Mouse (Mus musculus) forelimb bud, embryonic 11.5 days (tissue): ENCODE results near the gene Fam19a1.
"Not testable (repeated sequence)": the region's sequence is repeated elsewhere in the genome, so short reads cannot be mapped to it uniquely, and the experiment has no call there.

Experiments used
- DNase-seq: peaks from one replicate; pipeline ENCODE4 v3.0.0-alpha.2; 2012; ENCODE audit warnings: low read depth, low spot score

Gene Fam19a1

DNA sequence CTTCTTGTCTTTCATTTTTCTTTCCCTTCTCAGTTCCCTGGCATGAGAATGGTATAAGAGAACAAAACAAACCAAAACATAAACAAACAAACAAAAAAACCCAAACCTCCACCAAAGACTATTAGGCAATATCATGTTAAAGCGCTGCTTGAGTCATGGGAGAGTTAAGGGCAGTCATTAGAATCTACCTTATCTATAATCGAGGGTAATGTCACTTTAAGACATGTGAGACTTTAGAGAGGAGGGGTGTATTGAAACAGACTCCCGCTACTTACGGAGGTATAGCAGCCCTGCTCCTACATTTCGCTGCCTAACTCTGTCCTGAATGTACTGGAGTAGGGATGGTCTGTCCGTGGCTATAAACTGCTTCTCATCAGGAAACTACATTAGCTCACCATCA lies at the start of gene Fam19a1:
Gene Fam19a1, plus strand, starts transcription at position 301 of the 400 bp plus-strand sequence.
- DNase-seq = no peak

DNA sequence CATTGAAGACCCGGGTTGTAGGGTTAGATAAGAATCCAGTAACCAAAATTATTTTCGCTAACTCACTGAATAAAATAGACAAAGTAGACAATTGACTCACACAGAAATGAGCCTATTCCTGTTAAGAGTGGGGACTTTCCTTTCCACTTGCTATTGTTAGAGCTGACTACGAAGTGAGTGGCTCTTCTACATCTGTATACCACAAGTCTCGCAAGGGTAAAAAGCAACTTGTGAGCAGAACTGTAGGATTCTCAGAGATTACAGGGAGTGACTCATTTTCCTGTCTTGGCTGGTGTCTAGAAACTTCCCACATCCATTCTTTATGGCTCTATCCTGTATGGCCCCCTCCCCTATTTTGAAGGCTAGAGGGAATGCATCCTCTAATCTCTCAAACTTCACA lies 41.9 kb upstream of the Fam19a1 start:
- DNase-seq = no peak

DNA sequence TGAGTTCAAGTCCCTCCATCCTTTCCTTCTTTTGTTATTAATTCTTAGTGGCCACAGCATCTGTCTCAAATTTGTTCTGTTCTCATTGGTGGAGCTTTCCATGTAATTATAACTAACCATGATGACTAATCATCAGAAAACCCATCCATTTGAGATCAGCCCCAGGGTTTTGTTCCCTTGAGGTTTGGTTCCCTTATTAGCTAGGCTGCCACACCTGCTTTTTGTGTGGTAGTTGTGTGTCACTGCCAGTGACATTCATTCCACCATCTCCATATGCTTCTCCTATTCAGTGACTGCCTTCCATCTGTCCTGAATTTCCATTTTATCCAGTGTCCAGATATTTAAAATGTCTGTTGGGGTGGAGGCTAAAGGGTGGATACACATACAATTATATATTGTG lies 41.4 kb upstream of the Fam19a1 start:
- DNase-seq = no peak

DNA sequence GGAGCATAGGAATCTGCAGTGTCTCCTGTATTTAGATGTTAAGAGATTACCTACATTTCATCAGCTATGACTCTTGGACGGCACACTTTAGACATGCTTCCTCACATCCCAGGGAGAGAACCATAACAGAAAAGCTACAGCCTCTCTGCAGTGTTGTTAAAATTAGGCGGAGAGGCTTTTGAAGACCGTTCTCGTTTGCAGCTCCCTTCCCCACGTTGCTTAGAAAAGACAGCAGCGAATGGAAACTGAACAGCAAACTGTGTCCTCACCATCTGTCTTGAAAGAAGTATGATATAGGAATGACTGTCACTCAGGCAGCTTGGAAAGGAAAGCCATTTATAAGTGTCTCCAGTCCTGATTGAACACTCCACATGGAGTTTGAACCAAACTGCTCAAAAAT lies 23.0 kb upstream of the Fam19a1 start:
- no peak for DNase-seq

DNA sequence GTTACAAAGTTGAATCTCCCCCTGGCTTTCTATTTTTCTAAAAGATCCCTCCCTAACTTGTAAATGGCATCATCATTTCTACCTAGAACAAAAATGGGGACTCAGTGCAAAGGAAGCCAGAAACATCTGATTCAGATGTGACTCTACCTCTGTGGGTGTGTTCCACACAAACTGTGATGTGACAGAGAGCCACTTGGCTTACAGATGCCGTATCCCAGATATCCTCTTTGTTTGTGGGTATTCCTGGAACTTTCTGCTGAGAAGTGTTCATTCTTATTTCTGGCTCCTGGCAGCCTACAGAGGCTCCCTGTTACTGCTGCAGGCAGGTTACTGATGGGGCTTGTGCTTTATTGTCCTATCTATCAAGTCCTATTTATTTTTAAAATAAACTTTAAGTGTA lies 19.2 kb upstream of the Fam19a1 start:
- DNase-seq = no peak

DNA sequence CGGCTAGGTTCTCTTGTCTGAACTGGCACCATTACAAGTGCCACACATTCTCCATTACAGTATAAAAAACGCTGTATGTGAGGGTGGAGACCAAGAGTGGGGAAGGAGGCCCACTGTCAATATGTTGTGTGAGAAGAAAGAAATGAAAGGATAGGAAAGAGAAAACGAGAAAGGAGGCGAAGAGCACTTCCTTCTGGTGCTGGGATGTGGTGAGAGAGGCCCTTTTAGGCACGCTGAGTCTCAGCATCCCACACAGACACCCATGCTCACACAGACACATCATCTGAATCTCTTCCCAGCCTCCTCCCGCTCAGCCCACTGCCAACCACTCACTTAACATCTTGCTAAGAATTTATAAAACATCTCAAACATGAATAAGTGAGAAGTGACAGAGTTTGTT lies 14.7 kb upstream of the Fam19a1 start:
- DNase-seq = no peak

DNA sequence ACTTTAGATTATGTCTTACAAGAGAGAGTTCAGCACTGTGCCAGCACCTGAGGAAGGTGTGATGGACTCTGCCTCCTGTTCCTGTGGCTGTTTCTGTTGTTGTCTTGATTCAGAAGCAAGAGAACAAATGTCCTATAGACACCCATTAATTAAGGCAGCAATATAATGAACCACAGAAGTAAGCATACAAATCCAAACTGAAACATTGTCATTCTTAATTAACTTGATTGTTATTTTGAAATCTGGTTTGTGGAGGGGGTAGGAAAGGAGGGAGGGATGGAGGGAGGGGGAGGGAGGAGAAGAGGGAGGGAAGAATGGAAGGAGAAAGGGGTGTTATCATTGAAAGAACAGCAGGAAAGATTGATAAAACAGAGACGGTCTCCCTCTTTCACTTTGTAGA lies 1.3 kb upstream of the Fam19a1 start:
- DNase-seq = no peak

DNA sequence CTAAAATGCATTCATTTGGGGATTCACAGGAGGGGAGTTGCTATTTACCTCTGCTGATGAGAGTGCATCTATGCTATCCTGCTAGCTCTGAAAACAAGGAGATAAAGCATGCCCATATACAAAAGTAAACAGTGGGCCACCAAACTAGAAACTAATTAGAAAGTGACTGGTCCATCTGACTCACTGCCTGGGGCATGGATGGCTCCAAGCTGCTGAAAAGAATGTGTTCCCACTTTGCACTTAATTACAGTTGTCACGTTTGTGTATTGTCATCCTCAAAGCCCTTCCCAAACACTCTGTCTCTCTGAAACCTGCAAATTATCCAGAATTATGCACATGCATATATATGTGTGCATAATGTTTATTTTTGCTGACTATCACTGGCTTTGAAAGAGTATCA lies 1.2 kb downstream of the Fam19a1 start:
- DNase-seq = no peak

DNA sequence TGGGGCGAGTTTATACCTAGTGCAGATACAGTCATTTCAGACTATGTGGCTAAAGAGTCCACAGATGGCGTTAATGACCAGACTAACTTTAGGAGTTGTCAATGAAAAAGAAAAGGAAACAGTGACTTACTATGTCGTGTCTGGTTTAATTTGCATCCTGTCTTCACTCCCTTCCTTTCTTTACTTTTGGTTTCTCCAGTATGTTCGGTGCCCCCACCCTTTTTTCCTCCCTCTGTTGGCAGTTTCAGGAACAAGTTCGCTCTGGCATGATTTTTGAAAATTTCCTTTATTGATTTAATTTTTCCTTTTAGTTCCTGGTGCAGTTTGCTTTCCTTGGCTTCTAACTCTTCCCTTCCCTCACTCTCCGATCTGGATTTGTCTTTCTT lies 3.2 kb downstream of the Fam19a1 start:
- DNase-seq = no peak

DNA sequence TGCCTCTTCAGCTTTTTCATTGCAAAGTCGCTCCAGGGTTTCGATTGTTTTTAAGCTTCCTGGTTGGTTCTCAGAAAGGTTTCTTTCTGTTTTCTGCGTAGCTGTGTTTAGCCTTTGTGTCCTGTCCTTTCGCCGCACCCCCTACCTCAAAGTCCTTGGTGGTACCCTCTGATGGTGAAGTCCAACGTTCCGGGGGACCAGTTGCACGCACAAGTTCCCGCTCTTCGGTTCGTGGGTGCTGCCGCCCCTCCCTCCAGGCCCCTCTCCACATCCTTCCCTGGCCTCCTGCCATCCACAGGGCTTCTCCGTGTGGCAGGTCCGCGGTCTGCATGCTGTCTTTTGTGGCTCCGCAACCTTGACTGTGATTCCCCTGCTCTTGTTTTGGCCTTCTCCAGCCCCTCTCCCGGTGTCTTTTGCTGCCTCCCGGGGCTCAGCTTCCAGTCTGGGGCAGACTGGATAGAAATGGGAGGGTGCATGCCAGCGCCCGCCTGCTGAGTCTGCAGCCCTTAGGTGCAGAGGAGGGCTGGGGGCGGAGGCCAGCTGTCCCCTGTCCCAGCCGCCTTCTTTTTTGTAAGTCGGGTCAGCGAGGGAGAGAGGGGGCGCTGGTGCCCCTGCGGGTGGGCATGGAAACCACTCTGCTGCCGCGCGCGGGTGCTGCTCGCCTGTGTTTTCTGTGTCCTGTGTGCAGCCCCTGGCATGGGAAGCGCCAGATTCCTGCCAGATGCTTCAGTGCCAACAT lies 3.7 kb downstream of the Fam19a1 start:
- peak; percentile 36 for DNase-seq

DNA sequence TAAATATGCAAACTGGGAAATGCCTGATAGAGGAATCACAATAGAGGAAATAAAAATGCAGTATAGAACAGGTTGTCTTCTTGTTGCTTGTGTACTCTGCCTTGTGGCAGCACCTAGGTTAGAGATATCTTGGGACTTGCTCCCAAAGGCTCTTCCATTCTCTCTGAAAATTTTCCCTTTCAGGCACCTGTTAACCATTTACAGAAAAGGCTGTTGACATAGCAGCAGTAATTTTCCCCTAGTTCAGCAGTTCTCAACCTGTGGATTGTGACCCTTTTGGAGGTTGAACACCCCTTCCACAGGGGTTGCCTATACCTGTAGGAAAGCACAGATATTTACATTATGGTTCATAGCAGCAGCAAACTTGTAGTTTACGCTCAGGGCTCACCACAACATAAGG lies 30.4 kb downstream of the Fam19a1 start:
- DNase-seq = no peak

DNA sequence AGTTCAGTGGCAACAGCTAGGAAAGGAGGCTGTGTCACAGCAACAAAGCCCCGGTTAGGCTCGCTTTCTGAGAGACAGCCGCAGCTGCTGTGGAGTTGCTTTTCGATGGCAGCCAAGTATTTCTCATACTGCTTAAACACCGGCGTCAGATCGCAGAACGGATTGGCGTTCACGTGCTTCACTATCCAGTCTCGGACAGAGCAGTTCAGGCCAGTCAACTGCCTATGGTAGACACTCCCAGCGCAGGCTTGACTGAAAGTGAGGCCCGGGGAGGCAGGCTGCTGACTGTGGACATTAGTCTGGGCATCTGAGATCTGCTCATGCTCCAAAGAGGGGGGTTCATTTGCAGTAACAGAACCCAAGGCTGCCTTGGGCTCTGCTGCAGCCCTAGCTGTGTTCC lies 52.4 kb downstream of the Fam19a1 start:
- no peak for DNase-seq

DNA sequence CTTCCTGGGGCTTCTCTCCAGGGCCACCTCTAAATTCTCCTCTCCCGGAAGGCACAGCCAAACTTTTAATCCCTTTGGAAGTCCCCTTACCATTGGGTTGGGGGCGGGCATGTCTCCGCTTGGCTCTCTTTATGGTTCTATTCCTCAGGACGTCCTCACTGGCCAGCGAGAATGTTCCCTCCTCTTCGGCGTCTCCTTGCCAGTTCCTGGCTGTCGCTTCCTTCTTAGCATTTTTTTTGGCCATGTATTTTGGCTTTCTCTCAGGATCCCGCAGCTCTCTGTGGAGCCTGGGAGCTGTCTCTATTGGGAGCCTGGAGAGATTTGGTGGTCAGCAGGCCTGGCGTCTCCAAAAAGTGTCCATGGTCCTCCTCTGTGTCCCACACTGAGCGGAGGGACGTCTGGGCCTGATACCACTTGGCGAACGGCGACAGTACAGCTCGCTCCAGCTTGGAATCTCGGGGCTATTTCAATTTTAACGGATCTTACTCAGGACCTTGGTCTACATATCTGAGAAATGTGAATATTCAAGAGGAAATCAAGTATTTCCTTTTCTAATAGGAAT lies 52.9 kb downstream of the Fam19a1 start, which contains the start of gene 1700123L14Rik:
Gene 1700123L14Rik, minus strand, starts transcription at position 426 of the 562 bp plus-strand sequence.
- no peak for DNase-seq

DNA sequence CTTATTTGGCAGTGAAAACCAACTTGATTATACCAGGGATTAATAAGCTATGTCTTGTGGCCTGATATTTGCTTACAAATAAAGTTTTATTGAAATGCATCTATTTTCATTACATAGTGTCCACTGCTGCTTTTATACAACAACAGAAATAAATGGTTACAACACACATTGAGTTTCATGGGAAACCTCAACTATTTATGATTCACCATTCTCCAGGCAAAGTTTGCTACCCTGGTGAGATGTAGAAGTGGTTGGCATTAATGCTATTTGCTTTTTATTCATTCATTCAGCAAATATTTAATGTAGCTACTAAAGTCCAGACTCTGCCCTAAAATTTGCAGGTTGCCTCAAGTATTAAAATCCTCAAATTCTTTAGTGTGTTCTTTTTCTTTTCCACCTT lies 54.1 kb downstream of the Fam19a1 start:
- no peak for DNase-seq

DNA sequence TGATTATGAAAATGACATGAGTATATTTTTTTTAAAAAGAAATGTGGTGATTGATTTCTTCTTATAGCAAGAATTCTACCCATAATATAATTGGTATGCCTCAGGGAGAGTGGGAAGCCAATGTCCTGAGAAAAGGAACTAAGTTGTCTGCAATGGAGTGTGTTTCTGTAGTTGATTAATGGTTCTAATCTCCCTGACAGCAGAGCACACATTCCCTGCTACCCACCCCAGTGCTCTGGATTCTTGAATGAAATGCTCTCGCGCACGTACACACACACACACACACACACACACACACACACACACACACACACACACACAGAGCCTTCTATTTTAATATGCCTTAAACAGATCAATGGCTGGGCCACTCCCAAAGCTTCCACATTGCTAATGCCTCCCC lies 60.7 kb downstream of the Fam19a1 start:
- DNase-seq = no peak

DNA sequence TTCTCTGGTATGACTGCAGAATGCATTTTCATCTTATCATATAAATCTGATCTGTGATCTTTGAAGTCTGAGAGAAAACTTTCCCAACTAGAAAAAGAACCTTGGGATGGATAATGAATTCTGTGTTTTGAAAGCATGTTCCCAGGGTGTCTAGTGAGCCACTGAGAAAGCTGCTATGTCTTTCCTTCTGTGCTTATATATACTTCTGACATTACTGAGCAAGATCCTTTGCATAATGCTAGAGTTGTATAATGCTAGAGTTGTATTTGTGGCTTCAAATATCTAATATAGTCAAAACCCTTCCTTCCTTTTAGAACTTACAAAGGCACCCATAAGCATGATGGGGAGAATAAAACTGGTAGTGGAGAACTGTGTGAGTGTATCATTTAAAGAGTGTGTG lies 65.6 kb downstream of the Fam19a1 start:
- DNase-seq = no peak

DNA sequence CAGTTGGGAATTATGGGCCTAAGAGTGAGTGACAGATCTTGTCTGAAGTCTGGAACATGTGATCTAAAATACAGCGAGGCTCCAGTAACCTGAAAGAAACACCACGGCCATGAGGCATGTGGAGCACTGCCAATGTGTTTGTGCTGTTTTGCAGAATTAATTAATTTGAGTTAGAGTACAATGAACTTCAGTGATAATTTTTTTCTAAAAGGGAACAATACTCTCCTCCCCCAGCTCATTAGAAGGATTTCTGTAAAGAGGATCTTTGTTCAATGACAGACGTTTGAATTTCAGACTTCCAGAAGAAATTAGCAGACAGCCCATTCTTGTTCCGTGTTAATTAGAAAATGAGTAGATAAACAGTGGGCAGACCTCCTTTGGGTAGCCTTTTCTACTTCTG lies 70.4 kb downstream of the Fam19a1 start:
- DNase-seq = no peak

DNA sequence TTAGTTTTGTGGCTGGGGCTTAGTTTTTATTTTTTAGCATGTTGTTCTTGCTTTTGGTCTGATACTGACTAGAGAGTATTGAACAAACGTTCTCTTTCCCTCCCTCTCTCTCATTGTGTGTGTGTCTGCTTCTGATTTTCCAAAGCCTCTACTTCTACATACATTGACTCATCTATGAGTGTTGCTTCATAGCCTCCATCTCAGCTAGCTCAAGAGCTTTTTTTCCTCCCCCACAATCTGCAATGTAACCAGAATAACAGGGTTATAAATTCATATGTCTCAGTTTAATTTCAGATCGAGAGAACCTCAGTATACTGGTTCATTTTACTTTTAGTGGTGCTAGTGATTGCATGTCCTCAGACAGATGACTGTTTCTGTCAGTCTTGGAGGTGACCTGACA lies 73.6 kb downstream of the Fam19a1 start:
- DNase-seq = no peak

DNA sequence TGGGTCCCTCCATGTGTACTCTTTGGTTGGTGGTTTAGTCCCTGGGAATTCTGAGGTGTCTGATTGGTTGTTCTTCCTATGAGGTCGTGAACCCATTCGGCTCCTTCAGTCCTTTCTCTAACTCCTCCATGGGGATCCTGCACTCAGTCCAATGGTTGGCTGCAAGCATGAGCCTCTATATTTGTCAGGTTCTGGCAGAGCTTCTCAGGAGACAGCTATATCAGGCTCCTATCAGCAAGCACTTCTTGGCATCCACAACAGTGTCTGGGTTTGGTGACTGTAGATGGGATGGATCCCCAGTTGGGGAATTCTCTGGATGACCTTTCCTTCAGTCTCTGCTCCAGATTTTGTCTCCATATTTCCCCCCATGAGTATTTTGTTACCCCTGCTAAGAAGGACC lies 86.0 kb downstream of the Fam19a1 start:
- DNase-seq = not testable (repeated sequence)

DNA sequence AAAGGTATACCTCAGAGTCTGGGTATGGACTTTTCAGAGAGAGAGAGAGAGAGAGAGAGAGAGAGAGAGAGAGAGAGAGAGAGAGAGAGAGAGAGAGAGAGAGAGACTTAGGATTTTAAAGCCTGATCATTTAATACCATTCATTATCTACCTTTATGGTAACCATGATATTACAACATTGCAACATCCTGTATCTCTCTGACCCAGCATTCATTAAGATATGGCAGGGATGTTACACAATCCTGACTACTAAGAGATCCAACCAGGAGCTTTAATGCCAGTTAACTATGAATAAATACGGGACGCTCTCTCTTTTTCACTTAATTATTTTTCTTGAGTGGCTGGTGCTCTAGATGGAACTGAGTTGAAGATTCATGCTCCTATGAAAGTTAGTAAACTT lies 92.4 kb downstream of the Fam19a1 start:
- DNase-seq = no peak

DNA sequence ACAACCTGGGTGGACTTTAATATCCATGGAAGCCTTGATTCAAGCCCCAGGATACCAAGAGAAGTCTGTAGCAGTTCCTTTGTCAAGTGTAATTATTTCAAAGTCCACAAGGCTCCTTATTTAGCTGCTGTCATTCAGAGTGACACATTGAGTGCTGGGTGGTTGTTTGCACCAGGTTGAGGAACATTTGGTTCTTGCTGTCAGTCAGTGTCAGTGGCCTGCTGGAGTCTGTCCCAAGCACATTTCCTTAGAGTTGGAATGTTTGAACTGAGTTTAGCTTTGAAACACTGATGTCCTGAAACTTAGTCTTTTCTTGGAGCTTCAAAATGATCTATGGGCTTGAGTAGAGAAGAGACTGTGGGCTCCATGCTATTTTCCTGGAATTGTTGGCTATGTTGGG lies 121.9 kb downstream of the Fam19a1 start:
- no peak for DNase-seq

DNA sequence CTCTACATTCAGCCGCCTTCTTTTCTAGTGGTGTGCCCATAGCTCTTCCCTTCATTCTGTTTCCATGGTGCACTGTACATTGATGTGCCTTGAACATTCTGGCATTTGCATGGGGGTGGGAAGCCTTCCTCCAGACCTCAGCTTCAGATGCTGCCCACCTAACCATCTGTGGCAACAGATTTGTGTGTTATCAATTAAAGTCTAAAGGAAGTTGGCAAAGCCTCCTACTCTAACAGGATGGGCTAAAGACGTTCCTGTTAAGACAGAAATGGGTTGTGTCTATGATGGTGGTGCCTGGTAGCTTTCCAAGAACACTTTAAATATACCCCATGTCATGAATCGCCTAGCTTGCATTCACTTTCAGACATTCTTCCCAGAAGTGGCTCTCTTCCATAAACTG lies 131.4 kb downstream of the Fam19a1 start:
- no peak for DNase-seq

DNA sequence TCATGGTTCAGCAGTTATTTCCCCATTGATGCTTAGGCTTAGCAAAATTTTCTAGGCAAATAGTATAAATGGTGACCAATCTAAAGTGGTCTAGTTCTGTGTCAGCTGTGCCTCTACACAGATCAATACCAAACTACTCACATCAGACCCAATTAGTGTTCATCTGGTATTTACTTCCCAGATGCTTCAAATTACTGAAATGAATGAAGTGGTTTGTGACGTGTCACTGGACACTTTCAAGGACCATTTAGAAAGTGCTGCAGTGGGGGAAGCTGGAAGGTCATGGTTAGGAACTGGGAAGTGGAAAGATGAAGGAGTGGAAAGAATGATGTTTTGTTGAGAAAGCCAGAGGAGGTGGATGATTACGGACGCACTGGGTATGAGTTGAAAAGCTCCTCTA lies 139.0 kb downstream of the Fam19a1 start:
- peak; percentile 73 for DNase-seq

DNA sequence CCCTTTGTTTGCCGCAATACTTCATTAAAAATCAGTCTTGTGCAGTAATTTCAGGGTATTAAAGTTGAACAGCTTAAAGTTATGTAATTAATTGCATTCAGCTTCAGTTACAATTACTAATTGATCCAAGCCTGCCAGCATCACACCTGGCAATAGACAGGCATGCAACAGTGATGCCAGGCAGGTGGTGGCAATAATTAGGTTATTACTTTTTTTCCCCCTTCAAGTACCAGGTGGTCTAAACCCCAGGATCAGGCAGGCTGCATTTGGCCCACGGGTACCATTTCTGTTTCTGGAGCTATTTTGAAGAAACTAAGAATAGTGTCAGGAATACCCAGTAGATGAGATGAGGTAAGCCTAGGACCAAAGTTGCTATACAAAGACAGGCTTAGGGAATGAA lies 141.9 kb downstream of the Fam19a1 start:
- DNase-seq = peak; percentile 27
